Mouse (Mus musculus): ENCODE data around the gene Ifnl3.
A peak's percentile ranks its signal among the peaks of the same experiment; 100 is the strongest.
"Not testable (repeated sequence)": the region's sequence is repeated elsewhere in the genome, so short reads cannot be mapped to it uniquely, and the experiment has no call there.

Gene Ifnl3

GRCm38 (mm10) chr7:28522536-28522935 lies at the start of gene Ifnl3:
Gene Ifnl3, plus strand, starts transcription at chr7:28522836.
- not testable (repeated sequence) for DNase-seq (ENCODE audit: low read depth)

GRCm38 (mm10) chr7:28476191-28476590 lies 46.4 kb upstream of the Ifnl3 start:
- DNase-seq (ENCODE audit: low read depth), result no peak

- no peak for DNase-seq (ENCODE audit: low read depth)
These were observed 45.3 kb upstream of the Ifnl3 start for GRCm38 (mm10) chr7:28477363-28477762.

GRCm38 (mm10) chr7:28478854-28479253 lies 43.8 kb upstream of the Ifnl3 start:
- no peak for DNase-seq (ENCODE audit: low read depth)

- DNase-seq (ENCODE audit: low read depth), result no peak
These were observed 39.8 kb upstream of the Ifnl3 start for GRCm38 (mm10) chr7:28482854-28483253.

GRCm38 (mm10) chr7:28484192-28484591 lies 38.4 kb upstream of the Ifnl3 start:
- DNase-seq (ENCODE audit: low read depth), result no peak

GRCm38 (mm10) chr7:28488030-28488491 lies 34.6 kb upstream of the Ifnl3 start:
- no peak for DNase-seq (ENCODE audit: low read depth)

GRCm38 (mm10) chr7:28490410-28490809 lies 32.2 kb upstream of the Ifnl3 start:
- DNase-seq (ENCODE audit: low read depth), result peak; percentile 71

GRCm38 (mm10) chr7:28490903-28491302 lies 31.7 kb upstream of the Ifnl3 start:
- peak; percentile 19 for DNase-seq (ENCODE audit: low read depth)

- no peak for DNase-seq (ENCODE audit: low read depth)
These were observed 30.3 kb upstream of the Ifnl3 start for GRCm38 (mm10) chr7:28492310-28492709.

- no peak for DNase-seq (ENCODE audit: low read depth)
These were observed 27.2 kb upstream of the Ifnl3 start for GRCm38 (mm10) chr7:28495426-28495825.

- no peak for DNase-seq (ENCODE audit: low read depth)
These were observed 17.1 kb upstream of the Ifnl3 start for GRCm38 (mm10) chr7:28505585-28505984.

GRCm38 (mm10) chr7:28509121-28509520 lies 13.5 kb upstream of the Ifnl3 start:
- not testable (repeated sequence) for DNase-seq (ENCODE audit: low read depth)

GRCm38 (mm10) chr7:28510405-28510974 lies 12.1 kb upstream of the Ifnl3 start, which contains the start of gene Ifnl2:
Gene Ifnl2, minus strand, starts transcription at chr7:28510455.
- not testable (repeated sequence) for DNase-seq (ENCODE audit: low read depth)

GRCm38 (mm10) chr7:28511441-28511840 lies 11.2 kb upstream of the Ifnl3 start:
- DNase-seq (ENCODE audit: low read depth), result no peak

GRCm38 (mm10) chr7:28527922-28528719 lies 5.5 kb downstream of the Ifnl3 start:
- DNase-seq (ENCODE audit: low read depth), result peak; percentile 92

- no peak for DNase-seq (ENCODE audit: low read depth)
These were observed 9.4 kb downstream of the Ifnl3 start for GRCm38 (mm10) chr7:28532005-28532404.

GRCm38 (mm10) chr7:28538886-28539285 lies 16.2 kb downstream of the Ifnl3 start:
- not testable (repeated sequence) for DNase-seq (ENCODE audit: low read depth)

GRCm38 (mm10) chr7:28540526-28540925 lies 17.9 kb downstream of the Ifnl3 start, which contains the start of gene Sycn:
Gene Sycn, plus strand, starts transcription at chr7:28540885.
- no peak for DNase-seq (ENCODE audit: low read depth)

- no peak for DNase-seq (ENCODE audit: low read depth)
These were observed 21.5 kb downstream of the Ifnl3 start for GRCm38 (mm10) chr7:28544051-28544601.

- no peak for DNase-seq (ENCODE audit: low read depth)
These were observed 22.6 kb downstream of the Ifnl3 start for GRCm38 (mm10) chr7:28545048-28545890.

- DNase-seq (ENCODE audit: low read depth), result no peak
These were observed 23.2 kb downstream of the Ifnl3 start for GRCm38 (mm10) chr7:28545891-28546210.
